Mouse (Mus musculus) embryonic facial prominence, embryonic 11.5 days (tissue): Measurements from ENCODE around the gene Ehbp1l1. TPM values are rescaled to one million over a fixed set of nuclear protein-coding genes. Genes with fewer than 3 reads are reported as not detected.

Source experiments
- microRNA-seq: library from miRNA; unstranded; fragments of <30 nt; microRNA quantifications from one replicate; pipeline ENCODE4, GENCODE M21; 2016; ENCODE audit warnings: borderline number of aligned reads
- polyA plus RNA-seq: library from polyadenylated mRNA; unstranded; fragments of >200 nt; fragmentation: Nextera tagmentation; extraction: Ambion mirVana; gene quantifications from 2 replicates; pipeline ENCODE4 v1.2.1, GENCODE M21; 2014

Ehbp1l1 gene
- polyA plus RNA-seq, 1 experiment from 2014 or later: 4.5 TPM

Small RNAs within 50 kb of the gene (microRNA-seq; reads per million reads assigned to microRNA genes)
- not detected for gene Mir6987

Other genes starting within 250 kb of the Ehbp1l1 start
- 29.6 and 39.2 TPM in 2 replicates for gene Mus81, start 237.9 kb downstream of the Ehbp1l1 start, polyA plus RNA-seq
- 3,308 and 3,397 TPM in 2 replicates for gene Cfl1, start 235.9 kb downstream of the Ehbp1l1 start, polyA plus RNA-seq
- not detected in 2 replicates for gene 1700020D05Rik, start 222.5 kb downstream of the Ehbp1l1 start, polyA plus RNA-seq
- gene Snx32, start 215.8 kb downstream of the Ehbp1l1 start, polyA plus RNA-seq: 8.7 and 9.8 TPM in 2 replicates
- 0.62 and 1.4 TPM in 2 replicates for gene Ovol1, start 165.7 kb downstream of the Ehbp1l1 start, polyA plus RNA-seq
- 1.7 and 2.1 TPM in 2 replicates for gene Ap5b1, start 158.3 kb downstream of the Ehbp1l1 start, polyA plus RNA-seq
- gene Rnaseh2c, start 124.4 kb downstream of the Ehbp1l1 start, polyA plus RNA-seq: 156 and 157 TPM in 2 replicates
- 28.9 and 32.2 TPM in 2 replicates for gene Kat5, start 116.1 kb downstream of the Ehbp1l1 start, polyA plus RNA-seq
- gene Rela, start 88.8 kb downstream of the Ehbp1l1 start, polyA plus RNA-seq: 37.0 and 39.1 TPM in 2 replicates
- 12.4 and 13.2 TPM in 2 replicates for gene Sipa1, start 62.6 kb downstream of the Ehbp1l1 start, polyA plus RNA-seq
- gene Map3k11, start 37.6 kb downstream of the Ehbp1l1 start, polyA plus RNA-seq: 13.1 and 14.6 TPM in 2 replicates
- gene Pcnx3, start 37.4 kb downstream of the Ehbp1l1 start, polyA plus RNA-seq: 17.5 and 22.0 TPM in 2 replicates
- gene Kcnk7, start 21.9 kb downstream of the Ehbp1l1 start, polyA plus RNA-seq: not detected in 2 replicates
- 137 and 151 TPM in 2 replicates for gene Fam89b, start 3.3 kb upstream of the Ehbp1l1 start, polyA plus RNA-seq
- 5.9 and 9.5 TPM in 2 replicates for gene Ltbp3, start 14.6 kb upstream of the Ehbp1l1 start, polyA plus RNA-seq
- gene Scyl1, start 45.1 kb upstream of the Ehbp1l1 start, polyA plus RNA-seq: 53.9 and 55.0 TPM in 2 replicates
- 15.8 and 17.6 TPM in 2 replicates for gene Frmd8, start 149.0 kb upstream of the Ehbp1l1 start, polyA plus RNA-seq
- 0.87 and 1.1 TPM in 2 replicates for gene Slc25a45, start 151.5 kb upstream of the Ehbp1l1 start, polyA plus RNA-seq
- gene Tigd3, start 167.8 kb upstream of the Ehbp1l1 start, polyA plus RNA-seq: 4.0 and 4.3 TPM in 2 replicates
- 202 and 213 TPM in 2 replicates for gene Dpf2, start 186.7 kb upstream of the Ehbp1l1 start, polyA plus RNA-seq
- gene Cdc42ep2, start 198.5 kb upstream of the Ehbp1l1 start, polyA plus RNA-seq: 2.4 and 2.7 TPM in 2 replicates
- gene Pola2, start 237.9 kb upstream of the Ehbp1l1 start, polyA plus RNA-seq: 91.0 and 97.6 TPM in 2 replicates